8 mouse cellular contexts compared by ENCODE assay signal in the genomic region with DNA sequence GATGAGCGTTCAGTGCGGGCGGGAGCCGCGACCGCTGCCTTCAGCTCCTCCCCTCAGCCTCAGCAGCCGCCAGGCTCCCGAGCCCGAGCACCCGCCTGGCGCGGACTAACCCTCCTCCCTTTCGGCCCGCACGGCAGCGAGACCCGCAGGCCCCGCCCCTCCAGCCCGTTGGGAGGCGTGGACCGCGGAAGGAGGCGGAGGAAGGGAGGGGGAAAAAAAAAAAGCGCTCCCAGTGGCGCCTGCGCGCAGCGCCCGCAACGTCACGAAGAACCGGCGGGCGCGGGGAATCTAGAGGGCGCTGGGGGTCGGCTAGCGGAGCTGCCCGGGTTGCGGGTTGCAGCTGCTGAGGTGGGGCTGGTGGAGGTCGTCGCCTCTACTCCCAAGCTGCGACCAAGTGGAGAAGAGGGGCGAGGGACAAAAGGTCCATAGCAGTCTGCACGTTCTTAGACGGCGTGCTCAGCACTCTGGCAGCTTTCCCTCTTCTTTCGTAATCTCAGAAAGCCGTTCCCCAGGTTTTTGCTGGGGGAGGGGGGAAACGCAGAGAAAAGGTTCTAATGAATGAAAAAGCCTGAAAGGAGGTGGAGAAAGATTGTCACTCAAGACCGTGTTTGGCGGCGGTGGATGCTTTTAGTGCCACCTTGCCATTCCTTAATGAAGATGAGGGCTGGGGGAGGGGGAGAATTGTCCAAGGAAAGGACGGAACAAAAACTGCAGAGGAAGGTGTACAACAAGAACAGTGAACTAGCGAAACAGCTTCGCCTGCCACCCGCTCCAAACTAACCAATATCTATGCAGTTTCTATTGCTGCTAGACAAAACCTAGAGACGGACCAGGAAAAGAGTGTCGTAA. TPM values are rescaled to one million over a fixed set of nuclear protein-coding genes. Genes with fewer than 3 reads are reported as not detected.
DNase-seq lines count a peak whose midpoint lies in the region; ATAC-seq lines count a peak whose summit lies in the region.

No protein-coding gene starts in this region.

- DNase-seq in adrenal gland, adult 18-20 months (ENCODE audit: low spot score in 2 of 2) = peak; percentile 80
- peak; percentile 88 for DNase-seq in embryo, embryonic 10.5 days (ENCODE audit: low spot score)
- DNase-seq in gastrocnemius, postnatal 10 days = peak; percentile 83
- DNase-seq in left cerebral cortex, postnatal 10 days (ENCODE audit: extremely low spot score in 1 of 2, low spot score in 2 of 2) = peak; percentile 84 to 94
- peak; percentile 94 to 95 for DNase-seq in right cerebral cortex, postnatal 10 days (ENCODE audit: low spot score in 2 of 2)
- peak; percentile 89 for DNase-seq in urinary bladder, postnatal 14 days (ENCODE audit: low spot score)

- intact Hi-C loops in left cerebral cortex, postnatal 10 days (cut with DNase I) = no loop called here

- ATAC-seq in inflammation-experienced regulatory T-cells, adult 6 months = peak; percentile 80
- ATAC-seq in megakaryocyte progenitor cell, adult 5-6 weeks (replicated peaks; ENCODE audit: poor library complexity) = peak; percentile 85

RNA-seq across cellular contexts. Expression of a gene that starts 4.3 kb away (rescaled TPM):
- 10 to 100 TPM; 26.0 to 32.9 TPM for total RNA-seq in adrenal gland, adult 18-20 months (2021)
- total RNA-seq in gastrocnemius, postnatal 10 days (2021) = 10 to 100 TPM; 26.3 to 37.7 TPM
- polyA plus RNA-seq in inflammation-experienced regulatory T-cells, adult 6 months (2017; shearing (Covaris generic)) = under 1 TPM; 0.39 to 0.77 (median 0.57) TPM
- total RNA-seq in left cerebral cortex, postnatal 10 days (2021) = 100 to 1,000 TPM; 166 to 177 TPM
- 20.5 and 25.2 TPM in 2 replicates for total RNA-seq in megakaryocyte progenitor cell, adult 5-6 weeks (2015)
- total RNA-seq in megakaryocyte progenitor cell, adult 5-6 weeks (2017) = 23.1 and 27.8 TPM in 2 replicates

Comparison
In these comparisons a context has a peak if more than half of its experiments do, and no peak if none do; other contexts are left out.
1. Peak in every context shown above with its lines: DNase-seq and ATAC-seq.
2. RNA of a gene that starts 4.3 kb away (total RNA-seq): 166 to 177 TPM in left cerebral cortex, postnatal 10 days; 26.3 to 37.7 TPM in gastrocnemius, postnatal 10 days, 26.0 to 32.9 TPM in adrenal gland, adult 18-20 months and 20.5 to 27.8 TPM in megakaryocyte progenitor cell, adult 5-6 weeks; every median in the first group is over 4 times any median in the second.